Mouse (Mus musculus) forelimb bud, embryonic 11.5 days (tissue): ENCODE measurements at regions not wholly inside any gene's neighbourhood (a gene's known extent, or its start where the extent isn't known, plus 50 kb on each side); places are given as distances from the start of the nearest gene placed in this dataset.

ENCODE experiments used
- DNase-seq: peaks from one replicate; pipeline ENCODE4 v3.0.0-alpha.2; 2012; ENCODE audit warnings: low read depth, low spot score

- DNase-seq, result no peak
These were observed 241.6 kb upstream of the Hs6st1 start for GRCm38 (mm10) chr1:35826575-35827114.

GRCm38 (mm10) chr1:35827471-35827870 lies 240.7 kb upstream of the Hs6st1 start:
- DNase-seq, result no peak

- no peak for DNase-seq
These were observed 234.0 kb upstream of the Hs6st1 start for GRCm38 (mm10) chr1:35834180-35834579.

- no peak for DNase-seq
These were observed 231.6 kb upstream of the Hs6st1 start for GRCm38 (mm10) chr1:35836552-35836951.

- no peak for DNase-seq
These were observed 229.6 kb upstream of the Hs6st1 start for GRCm38 (mm10) chr1:35838625-35839024.

GRCm38 (mm10) chr1:35839446-35839845 lies 228.8 kb upstream of the Hs6st1 start:
- peak; percentile 59 for DNase-seq

GRCm38 (mm10) chr1:35841626-35842025 lies 226.6 kb upstream of the Hs6st1 start:
- DNase-seq, result no peak

GRCm38 (mm10) chr1:35842707-35843106 lies 225.5 kb upstream of the Hs6st1 start:
- DNase-seq, result no peak

- DNase-seq, result no peak
These were observed 224.6 kb upstream of the Hs6st1 start for GRCm38 (mm10) chr1:35843566-35843965.

GRCm38 (mm10) chr1:35846224-35846936 lies 221.8 kb upstream of the Hs6st1 start:
- DNase-seq, result no peak

GRCm38 (mm10) chr1:35848160-35848954 lies 219.8 kb upstream of the Hs6st1 start:
- no peak for DNase-seq

- no peak for DNase-seq
These were observed 218.6 kb upstream of the Hs6st1 start for GRCm38 (mm10) chr1:35849406-35850190.

GRCm38 (mm10) chr1:35850191-35850545 lies 218.0 kb upstream of the Hs6st1 start:
- no peak for DNase-seq

GRCm38 (mm10) chr1:35850566-35851085 lies 217.6 kb upstream of the Hs6st1 start:
- no peak for DNase-seq

- DNase-seq, result no peak
These were observed 216.4 kb upstream of the Hs6st1 start for GRCm38 (mm10) chr1:35851681-35852409.

- DNase-seq, result no peak
These were observed 215.2 kb upstream of the Hs6st1 start for GRCm38 (mm10) chr1:35853018-35853417.

- no peak for DNase-seq
These were observed 212.6 kb upstream of the Hs6st1 start for GRCm38 (mm10) chr1:35855650-35856049.

- DNase-seq, result no peak
These were observed 209.9 kb upstream of the Hs6st1 start for GRCm38 (mm10) chr1:35858342-35858741.

- DNase-seq, result no peak
These were observed 207.4 kb upstream of the Hs6st1 start for GRCm38 (mm10) chr1:35860779-35861178.

- no peak for DNase-seq
These were observed 206.0 kb upstream of the Hs6st1 start for GRCm38 (mm10) chr1:35862196-35862595.

- no peak for DNase-seq
These were observed 205.5 kb upstream of the Hs6st1 start for GRCm38 (mm10) chr1:35862661-35863060.
